Mouse (Mus musculus) thymus, postnatal 0 days (tissue): ENCODE results near the gene Rassf5. TPM values are rescaled to one million over a fixed set of nuclear protein-coding genes. Genes with fewer than 3 reads are reported as not detected.

ENCODE experiments used
- DNase-seq: peaks from one replicate; pipeline ENCODE4 v3.0.0-alpha.2; 2015; ENCODE audit warnings: low spot score
- polyA plus RNA-seq: library from polyadenylated mRNA; unstranded; fragments of >200 nt; fragmentation: Nextera tagmentation; extraction: Ambion mirVana; gene quantifications from 2 replicates; pipeline ENCODE4 v1.2.1, GENCODE M21; 2015

Gene Rassf5
- polyA plus RNA-seq = 137 TPM in 2 replicates

DNA sequence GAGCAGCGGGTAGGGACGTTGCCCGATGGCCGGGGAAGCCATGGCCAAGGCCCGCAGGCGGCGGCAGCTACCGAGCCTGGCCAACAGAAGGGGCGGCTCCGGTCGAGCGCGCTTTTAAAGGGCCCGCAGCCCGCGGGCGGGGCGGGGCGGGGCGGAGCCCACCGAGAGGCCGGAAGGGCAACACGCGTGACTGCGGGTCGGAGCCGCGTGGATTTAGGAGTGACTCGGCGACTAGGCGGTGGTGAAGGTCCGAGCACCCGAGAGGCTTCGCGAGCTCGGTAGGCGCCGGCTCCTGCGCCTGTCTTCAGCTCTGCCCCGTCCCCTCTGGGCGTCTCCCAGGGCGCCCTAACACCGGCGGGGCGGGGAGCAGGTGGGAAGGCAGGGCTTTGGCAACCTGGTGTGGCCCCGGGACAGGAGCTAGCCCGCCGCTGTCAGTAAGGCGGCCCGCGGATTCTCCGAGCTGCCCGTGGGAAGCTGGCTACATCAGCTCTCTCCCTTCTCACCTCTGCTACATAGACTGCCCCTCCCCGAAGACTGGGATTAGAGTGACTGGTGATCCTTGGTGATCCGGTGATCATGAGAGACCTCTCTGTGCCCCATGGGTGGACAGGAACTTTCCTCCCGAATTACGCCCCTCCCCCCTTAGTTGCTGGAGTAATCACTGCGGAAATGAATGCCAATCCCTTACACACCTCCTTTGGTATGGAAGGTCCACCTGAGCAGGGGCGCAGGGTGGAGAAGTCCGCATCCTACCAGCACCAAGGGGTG, at the start of gene Rassf5:
Rassf5 (minus strand) TSS at position 170 of the 768 bp plus-strand sequence.
- DNase-seq = peak; percentile 45

DNA sequence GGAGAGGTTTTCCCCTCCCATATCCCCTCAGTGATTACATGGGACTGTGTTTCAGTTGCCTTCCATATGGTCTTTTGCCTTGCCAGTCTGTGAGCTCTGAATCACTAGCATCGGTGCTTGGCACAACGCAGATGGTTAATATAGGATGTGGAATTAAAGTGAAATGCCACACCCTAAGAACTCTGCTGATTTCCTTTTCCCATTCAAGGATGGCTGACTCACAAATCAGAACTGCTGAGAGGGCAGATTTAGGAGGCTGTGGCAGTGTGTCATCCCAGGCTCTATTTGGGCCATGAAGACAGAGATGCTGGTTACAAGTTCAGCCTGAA, 48.8 kb upstream of the Rassf5 start:
- DNase-seq = no peak

DNA sequence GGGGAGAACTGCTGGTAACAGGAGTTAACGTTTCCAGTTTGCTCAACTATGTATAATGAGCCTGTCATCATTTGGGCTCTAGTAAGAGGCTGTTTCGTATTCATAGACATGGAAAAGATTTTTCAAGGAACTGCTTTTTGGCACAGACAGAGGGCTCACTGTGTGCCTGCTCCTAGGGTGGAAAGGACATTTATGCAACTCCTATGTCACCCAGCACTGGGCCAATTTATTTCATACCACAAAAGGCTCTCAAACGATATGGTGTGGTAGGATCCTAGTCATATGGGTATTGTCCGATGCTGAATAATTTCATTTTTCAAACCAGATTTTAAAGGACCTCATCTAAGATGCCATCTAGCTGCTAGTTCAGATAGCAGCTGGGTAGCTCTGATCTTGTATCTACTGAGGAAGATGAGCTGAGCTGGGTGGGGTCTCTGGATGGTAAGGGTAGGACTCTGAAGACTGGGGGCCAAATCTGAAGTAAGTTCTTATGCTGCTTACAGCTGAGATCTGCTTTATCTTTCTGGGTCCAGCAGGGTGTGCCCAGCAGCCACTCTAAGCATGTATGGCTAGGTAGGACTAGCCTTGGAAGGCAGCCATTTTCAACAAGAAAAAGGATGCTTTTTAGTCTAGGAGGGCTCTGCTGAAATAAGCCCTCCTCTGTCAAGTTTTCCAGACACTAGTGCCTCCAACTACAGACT, 48.3 kb upstream of the Rassf5 start:
- no peak for DNase-seq

DNA sequence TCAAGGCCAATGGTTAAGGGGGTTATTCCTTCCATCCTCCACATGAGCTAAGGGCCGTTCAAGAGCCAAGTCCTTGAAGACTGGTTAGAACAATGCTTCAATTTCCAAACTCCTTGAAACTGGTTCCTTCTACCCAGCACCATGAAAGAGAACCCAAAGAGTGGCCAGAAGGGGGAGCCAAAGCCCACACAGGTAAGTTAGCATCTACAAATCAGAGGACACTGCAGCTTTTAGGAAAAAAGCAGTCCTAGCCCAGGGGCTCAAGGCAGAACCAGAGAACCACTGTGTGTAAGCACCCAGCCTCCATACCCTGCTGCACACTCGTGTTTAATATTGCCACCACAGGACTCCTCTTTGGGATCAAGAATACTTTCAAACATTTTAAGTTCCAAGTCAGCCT, 45.6 kb upstream of the Rassf5 start:
- peak; percentile 79 for DNase-seq

DNA sequence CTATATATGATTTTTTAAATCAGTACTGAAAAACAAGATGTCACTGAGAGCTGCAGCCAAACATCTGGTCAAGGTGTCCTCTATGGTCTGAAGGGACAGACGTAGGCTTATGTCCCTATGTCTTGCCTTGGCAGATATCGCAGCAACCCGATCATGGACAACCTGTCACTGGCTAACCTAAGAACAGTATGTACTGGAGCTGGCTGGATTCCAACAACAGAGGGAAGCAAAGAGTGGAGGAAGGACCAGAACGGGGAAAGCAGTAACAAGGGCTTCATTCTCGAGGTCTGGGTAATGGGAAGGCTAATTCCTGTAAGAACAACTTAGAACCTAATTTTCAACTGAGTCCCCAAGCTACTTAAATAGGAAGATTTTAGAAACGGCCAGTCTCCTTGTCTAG, 43.9 kb upstream of the Rassf5 start:
- no peak for DNase-seq

DNA sequence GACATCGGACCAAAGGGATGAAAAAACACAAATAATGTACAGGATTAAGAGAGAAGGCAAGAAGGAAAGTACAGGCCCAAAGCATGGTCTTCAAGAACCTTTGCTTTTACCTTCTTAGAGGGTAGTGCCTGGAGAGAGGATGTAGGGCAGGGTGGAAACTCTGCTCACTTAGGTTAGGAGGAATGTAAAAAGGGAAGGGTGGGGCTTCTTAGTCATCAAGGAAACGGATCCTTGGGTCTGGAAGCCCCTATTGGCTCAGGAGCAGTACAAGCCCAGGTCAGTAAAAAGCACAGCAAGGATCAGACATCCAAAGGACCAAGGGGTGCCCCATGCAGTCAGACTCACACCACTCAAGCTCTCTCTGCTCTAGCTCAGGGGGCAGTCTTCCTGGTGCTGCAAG, 42.2 kb upstream of the Rassf5 start:
- no peak for DNase-seq

DNA sequence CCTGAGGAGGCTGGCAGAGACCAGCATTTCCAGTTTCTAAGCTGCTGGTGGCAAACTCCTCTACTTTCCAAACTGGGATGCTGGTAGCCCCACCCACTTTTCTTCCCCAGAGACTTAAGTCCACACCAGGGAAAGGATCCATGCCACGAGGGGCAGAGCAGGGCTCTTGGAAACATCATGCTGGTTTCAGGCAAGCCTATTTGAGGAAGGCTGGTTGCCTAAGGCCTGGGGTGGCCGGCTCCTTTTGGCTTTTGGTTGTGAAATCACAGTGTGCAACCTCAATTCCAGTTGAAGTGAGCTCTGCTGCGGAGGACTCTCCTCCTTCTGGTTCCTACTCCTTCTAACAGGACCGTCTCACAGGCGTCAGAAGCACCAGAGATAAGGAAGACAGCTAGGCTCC, 41.7 kb upstream of the Rassf5 start:
- DNase-seq = no peak

DNA sequence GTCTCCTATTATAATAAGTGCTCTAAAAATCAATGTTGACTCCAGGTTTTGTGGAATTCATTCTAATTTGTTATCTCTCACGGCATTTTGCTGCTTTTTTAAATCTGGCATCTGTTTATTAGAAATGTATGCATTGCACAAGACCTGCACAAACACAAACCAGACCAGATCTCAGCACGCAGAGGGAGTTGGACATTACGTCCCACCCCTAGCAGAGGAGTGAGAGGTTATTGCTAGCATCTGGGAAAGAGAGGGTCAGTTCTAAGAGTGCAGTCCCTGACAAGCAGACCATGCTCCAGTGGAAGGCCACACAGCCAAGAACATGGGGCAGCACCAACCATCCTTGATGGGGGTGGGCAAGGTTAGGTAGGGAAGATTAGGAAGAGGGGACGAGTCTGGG, 39.6 kb upstream of the Rassf5 start:
- no peak for DNase-seq

DNA sequence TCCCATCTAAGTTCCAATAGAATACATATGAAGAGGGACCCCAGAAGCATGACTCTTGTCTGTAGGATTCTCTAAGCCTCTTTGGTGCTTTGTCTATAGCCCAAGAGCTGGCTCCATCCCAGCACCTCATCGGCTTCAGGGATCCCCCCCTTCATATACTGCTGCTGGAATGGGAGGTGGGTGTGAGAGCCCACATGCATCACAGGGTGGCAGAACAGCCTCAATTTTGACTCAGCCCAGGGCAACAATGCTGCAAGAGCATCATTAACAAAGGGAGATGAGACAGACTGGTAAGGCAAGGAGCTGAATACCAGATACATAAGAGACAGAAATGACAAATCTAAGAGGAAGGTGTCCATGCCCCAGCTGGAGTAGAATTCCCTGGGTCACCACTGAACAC, 39.1 kb upstream of the Rassf5 start:
- no peak for DNase-seq

DNA sequence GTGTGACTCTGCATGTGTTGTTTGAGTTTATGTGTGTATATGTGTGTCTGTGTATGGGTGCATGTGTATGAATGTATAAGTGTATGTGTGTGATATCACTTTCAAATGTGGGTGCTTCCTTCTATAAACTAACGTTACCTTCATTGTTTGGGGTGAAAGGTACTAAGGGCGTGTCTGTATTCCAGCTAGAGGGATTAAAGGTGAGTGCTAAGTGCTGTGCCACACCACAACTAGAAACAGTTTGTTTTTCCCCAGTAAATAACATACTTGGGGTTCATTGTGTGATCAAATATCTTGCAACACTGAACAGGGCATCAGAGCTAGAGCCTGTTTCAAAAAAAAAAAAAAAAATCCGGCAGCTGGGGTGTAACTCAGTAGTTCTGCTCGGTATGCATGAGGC, 36.7 kb upstream of the Rassf5 start:
- DNase-seq = no peak

DNA sequence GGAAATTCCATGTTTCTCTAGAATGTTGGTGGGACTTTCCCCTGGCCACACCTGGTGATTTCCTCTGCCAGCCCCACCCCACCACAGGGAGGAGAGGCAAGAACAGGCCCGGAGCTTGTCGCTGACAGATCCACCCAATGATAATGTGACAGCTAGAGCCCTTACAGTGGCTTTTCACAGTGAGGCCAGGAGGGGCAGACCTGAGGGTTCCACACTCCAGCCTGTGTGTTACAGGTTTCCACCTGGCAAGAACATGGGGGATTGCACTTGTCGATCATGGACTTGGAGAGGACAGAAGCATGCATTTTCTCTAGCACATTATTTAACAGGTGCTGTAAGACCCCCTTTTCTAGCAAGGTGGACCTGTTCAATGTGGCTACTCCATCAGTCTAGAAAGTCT, 35.2 kb upstream of the Rassf5 start:
- DNase-seq = peak; percentile 66

DNA sequence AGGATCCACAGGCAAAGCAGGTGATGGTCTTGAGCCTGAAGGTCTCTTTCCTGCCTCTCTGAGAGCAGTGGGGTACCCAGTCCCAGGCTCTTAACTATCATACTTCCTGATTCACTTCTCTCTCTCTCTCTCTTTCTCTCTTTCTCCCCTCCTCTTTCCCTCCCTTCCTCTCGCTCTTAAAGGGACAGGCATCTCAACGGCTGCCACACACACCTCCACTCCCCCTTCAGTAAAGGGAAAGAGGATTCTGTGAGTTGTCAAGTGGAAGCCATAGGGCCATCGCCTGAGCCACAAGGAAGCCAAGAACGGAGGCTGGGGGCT, 34.4 kb upstream of the Rassf5 start, which contains the start of gene Ikbke:
Ikbke (minus strand) TSS at position 151 of the 321 bp plus-strand sequence.
- peak; percentile 56 for DNase-seq

DNA sequence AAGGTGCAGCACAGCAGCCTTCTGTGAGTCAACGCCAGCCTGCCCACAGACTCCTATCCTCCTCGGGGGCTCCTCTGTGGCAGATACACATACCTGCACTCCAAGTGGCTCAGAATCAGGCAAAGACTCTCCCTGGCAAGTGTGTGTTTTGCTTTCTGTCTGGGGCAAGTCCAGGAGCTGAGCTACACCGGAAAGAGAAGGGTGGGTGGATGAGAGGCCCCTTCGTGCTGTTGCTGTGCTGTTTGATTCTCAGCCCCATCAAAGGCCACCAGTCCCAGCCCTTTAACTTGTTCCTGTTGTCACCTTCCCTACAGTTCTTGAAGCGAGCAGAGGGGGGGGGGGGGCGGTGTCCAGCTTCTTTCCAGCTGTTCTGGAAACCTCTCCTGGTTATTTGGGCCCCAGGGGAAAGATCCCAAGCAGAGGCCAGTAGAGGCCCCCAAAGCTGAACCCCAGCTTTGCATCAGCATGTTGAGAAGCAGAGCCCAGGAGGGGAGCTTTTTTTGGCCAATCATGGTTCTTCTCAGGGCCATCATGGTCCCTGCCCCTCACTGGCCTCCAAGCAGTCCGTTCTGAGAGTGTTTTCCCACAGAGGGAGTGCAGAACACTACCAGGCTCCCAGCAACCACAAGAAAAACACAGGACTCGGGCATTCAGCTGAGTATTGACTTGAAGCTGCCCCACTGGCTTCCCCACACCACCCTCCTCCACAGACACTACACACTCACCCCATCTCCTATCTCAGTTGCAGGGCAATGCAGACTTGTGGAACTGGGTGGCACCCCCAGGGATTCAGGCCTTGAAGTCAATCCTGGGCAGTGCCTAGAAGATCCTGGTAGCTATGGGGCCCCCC, 33.8 kb upstream of the Rassf5 start:
- peak; percentile 66 for DNase-seq

DNA sequence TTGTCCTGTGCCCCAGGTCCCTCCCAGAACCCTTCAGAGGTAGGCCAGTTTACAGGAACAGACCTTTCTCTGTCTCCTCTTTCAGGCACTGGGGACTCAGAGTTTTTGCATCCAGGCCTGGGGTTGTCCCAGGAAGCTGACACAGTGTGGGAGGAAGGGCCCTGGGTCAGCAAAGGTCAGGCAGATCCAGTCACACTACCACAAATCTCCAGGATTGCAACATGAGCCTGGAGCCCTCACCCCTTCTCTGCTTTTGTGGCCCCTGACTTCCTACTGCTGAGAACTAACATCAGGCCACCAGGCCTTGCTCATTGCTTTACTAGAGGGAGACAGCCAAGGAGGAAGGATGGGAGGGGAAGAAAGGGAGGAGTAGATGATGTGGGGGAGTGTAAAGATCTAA, 31.8 kb upstream of the Rassf5 start:
- no peak for DNase-seq

DNA sequence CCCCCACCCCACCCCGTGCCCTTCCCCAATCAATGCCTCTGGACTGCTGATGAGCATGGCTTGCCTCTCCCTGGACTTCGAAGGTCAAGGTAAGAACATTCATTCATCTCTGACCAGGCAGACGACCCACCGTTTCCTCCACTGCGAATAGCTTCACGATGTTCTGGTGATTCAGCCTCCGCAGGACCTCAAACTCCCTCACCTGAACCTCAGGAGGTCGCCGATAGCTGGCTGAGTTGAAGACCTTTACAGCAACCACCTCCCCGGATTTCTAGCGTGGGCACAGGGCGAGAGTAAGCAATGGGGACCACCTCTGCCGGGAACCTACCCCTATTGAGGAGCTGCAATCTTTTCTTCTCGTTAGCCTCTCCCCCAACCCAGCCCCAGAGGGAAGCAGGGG, 30.5 kb upstream of the Rassf5 start:
- no peak for DNase-seq

DNA sequence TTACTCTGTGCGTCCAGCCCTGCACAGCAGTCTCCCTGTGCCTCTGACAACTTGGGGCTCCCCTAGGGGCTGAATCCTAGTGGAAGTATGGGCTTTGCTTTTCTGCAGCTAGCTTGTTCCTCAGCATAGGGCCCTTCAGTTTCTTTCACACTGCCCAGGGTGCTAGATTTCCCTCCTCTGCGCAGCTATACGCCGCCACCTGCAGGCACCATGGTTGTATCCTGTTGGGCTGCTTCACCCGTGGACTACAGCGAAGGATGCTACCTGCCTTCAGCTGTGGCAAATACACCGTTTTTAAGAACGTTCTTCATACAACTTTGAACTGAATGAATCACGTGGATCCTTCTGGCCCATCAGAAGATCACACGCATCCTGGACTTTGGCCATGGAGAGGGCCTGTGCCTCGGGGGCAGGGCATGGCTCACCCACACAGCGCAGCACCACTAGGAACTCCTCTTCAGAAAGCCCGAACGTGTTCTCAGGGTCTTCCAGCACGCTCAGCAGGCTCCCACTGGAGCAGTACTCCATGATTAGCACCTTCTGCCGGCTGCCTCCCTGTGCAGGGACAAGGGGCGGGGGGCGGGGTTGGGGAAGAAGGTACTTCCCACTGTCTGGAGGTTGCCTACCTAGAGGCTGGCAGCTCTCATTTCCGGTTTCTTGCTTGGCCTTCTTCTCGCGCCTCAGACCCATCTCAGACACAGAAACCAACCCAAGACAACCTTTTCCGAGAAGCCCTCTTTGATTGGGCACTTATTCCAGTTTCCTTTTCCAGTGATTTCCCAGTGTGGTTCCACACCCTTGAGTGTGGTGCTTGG, 29.9 kb upstream of the Rassf5 start:
- DNase-seq = peak; percentile 31

DNA sequence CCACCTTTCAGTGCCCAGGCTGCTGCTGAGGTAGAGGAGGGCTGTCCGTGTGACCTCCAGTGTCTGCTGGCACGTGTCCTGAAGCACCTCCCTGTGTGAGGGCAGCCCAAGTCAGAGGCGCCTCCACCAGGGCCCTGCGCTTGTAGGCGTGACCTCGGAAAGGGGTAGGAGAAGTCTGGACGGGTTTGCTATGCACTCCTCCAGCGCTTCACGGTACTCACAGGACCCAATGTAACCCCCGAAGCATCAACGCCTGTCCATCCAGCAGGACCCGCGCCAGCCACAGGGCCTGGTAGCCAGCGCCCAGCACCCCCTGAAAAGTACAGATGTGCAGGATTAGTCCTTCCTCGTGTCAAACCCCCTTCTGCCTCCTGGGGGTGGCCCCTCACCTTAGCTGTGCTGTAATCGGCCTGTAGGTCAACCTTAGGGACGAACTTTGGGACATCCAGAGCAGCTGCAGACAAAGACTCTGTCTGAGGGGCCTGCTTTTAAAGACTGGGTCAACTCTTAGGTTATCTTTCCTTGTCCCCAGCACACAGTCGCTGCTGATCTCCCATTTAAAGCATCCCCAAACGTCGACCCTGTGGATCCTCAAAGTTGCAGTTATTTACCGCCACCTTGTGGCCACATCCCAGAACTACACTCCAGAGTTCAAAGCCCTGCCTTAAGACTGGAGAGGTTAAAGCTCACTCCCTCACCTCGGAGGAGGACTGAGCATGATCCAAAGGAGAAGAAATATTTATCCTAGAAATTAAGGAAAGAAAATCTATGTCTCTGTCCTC, 24.9 kb upstream of the Rassf5 start:
- peak; percentile 83 for DNase-seq

DNA sequence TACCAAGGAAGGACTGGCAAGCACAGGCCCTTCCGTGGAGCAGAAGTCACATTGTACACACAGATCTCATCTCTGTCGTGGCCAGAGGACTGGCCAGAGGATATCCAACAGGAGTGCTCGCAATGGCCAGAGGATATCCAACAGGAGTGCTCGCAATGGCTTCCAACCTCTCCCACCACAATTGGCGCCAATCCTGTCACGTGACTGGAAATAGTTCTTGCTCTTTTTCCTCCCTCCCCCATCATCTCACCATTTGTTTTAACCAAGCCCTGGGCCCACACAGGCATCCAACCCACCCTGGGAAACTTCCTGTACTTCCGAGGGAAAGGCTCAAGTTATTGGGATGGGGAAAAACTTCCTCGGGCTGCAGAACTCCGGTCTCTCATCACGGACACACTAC, 23.7 kb upstream of the Rassf5 start:
- no peak for DNase-seq

DNA sequence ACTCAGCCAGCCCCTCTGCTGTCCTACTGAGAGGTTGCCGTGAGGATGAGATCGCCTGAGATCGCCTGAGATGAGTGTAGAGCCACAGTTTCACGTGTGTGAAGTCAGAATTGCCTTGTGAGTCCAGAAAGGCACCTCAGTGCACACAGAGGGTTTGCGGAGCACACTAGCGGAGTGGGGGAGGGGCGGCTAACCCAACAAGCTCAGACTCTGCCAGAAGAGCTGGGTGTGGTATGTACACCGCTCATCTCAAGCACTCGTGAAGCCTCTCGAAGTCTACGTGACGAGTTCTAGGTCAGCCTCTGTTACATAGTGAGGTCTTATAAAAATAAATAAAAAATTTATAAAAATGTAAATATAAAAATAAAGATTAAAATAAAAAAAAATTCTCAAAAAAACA, 18.8 kb upstream of the Rassf5 start:
- no peak for DNase-seq

DNA sequence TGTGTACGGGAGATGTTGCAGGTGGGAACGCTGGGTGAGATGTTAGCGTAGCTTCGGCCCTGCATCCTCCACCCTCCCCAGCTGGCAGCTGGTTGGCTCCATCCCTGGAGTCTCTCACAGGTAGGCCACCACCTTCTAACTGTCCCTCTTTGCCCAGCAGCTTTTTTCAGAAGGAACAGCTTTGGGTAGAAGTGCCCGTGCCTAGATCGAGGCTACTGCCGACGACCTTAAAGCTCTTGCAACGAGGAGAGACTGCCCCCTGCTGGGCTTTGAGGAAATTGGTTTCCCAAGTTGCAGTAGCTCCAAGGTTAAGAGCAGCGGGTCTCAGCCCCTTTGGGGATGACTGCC, 15.2 kb upstream of the Rassf5 start:
- peak; percentile 75 for DNase-seq
